Mouse (Mus musculus) spleen, postnatal 14 days (tissue): Measurements from ENCODE around the gene Dusp16.

Experiments
- DNase-seq, 2 experiments: peaks; one replicate each; pipeline ENCODE4 v3.0.0; 2021 to 2022; ENCODE audit warnings: low spot score in 2 of 2

Gene Dusp16

GRCm38 (mm10) chr6:134793046-134793806 is 801 bp upstream of the Dusp16 start:
- DNase-seq, result no peak

- no peak for DNase-seq
These were observed 940 bp downstream of the Dusp16 start for GRCm38 (mm10) chr6:134791251-134792118.

- DNase-seq, result no peak
These were observed 3.3 kb downstream of the Dusp16 start for GRCm38 (mm10) chr6:134789100-134789499.

GRCm38 (mm10) chr6:134786426-134786825 is 6.0 kb downstream of the Dusp16 start:
- no peak for DNase-seq

- DNase-seq, result no peak
These were observed 9.5 kb downstream of the Dusp16 start for GRCm38 (mm10) chr6:134782900-134783299.

GRCm38 (mm10) chr6:134781494-134781913 is 10.9 kb downstream of the Dusp16 start:
- DNase-seq, result no peak

- no peak for DNase-seq
These were observed 12.4 kb downstream of the Dusp16 start for GRCm38 (mm10) chr6:134780024-134780423.

- DNase-seq, result no peak
These were observed 18.5 kb downstream of the Dusp16 start for GRCm38 (mm10) chr6:134773961-134774360.

- no peak for DNase-seq
These were observed 19.0 kb downstream of the Dusp16 start for GRCm38 (mm10) chr6:134773292-134773893.

GRCm38 (mm10) chr6:134770339-134770738 is 22.1 kb downstream of the Dusp16 start:
- DNase-seq, result no peak

- no peak for DNase-seq
These were observed 27.9 kb downstream of the Dusp16 start for GRCm38 (mm10) chr6:134764441-134765061.

GRCm38 (mm10) chr6:134763436-134763835 is 29.0 kb downstream of the Dusp16 start:
- DNase-seq, result no peak

GRCm38 (mm10) chr6:134761808-134762207 is 30.6 kb downstream of the Dusp16 start:
- DNase-seq, result no peak

GRCm38 (mm10) chr6:134760926-134761544 is 31.4 kb downstream of the Dusp16 start:
- DNase-seq, result no peak

- DNase-seq, result no peak
These were observed 36.4 kb downstream of the Dusp16 start for GRCm38 (mm10) chr6:134756058-134756457.

GRCm38 (mm10) chr6:134753858-134754257 is 38.6 kb downstream of the Dusp16 start:
- no peak for DNase-seq

GRCm38 (mm10) chr6:134753412-134753811 is 39.0 kb downstream of the Dusp16 start:
- DNase-seq, result no peak

- no peak for DNase-seq
These were observed 40.4 kb downstream of the Dusp16 start for GRCm38 (mm10) chr6:134751883-134752647.

- DNase-seq, result no peak
These were observed 41.3 kb downstream of the Dusp16 start for GRCm38 (mm10) chr6:134751087-134751486.

- no peak for DNase-seq
These were observed 44.3 kb downstream of the Dusp16 start for GRCm38 (mm10) chr6:134748126-134748525.

GRCm38 (mm10) chr6:134745876-134746275 is 46.5 kb downstream of the Dusp16 start:
- DNase-seq, result no peak
